Mouse (Mus musculus) midbrain, embryonic 13.5 days (tissue): ENCODE measurements around the gene Plk1. TPM values are rescaled to one million over a fixed set of nuclear protein-coding genes. Genes with fewer than 3 reads are reported as not detected.
A peak's percentile ranks its signal among the peaks of the same experiment; 100 is the strongest.

Experiments
- ATAC-seq: fragments of 200-750 bp; cut with Nextera tagmentation; 2 replicates; pipeline ENCODE4 v1.8.0; 2017; ENCODE audit warnings: mild to moderate bottlenecking, moderate TSS enrichment, moderate library complexity
- H3K27ac ChIP-seq: fragments of 300-500 bp; sonication (generic); 2 replicates; pipeline ENCODE4 v1.5.1; 2015; ENCODE audit warnings: inconsistent platforms, mild to moderate bottlenecking, moderate library complexity
- H3K27me3 ChIP-seq: fragments of 300-500 bp; sonication (generic); 2 replicates; pipeline ENCODE4 v1.6.1; 2015; ENCODE audit warnings: mild to moderate bottlenecking, inconsistent platforms
- H3K36me3 ChIP-seq: fragments of 300-500 bp; sonication (generic); 2 replicates; pipeline ENCODE4 v1.6.1; 2015; ENCODE audit warnings: mild to moderate bottlenecking, inconsistent platforms
- H3K4me1 ChIP-seq: fragments of 300-500 bp; sonication (generic); replicated peaks from 2 replicates; pipeline ENCODE4 v1.6.1; 2015; ENCODE audit warnings: inconsistent platforms
- H3K4me2 ChIP-seq: fragments of 300-500 bp; sonication (generic); replicated peaks from 2 replicates; pipeline ENCODE4 v1.6.1; 2015; ENCODE audit warnings: moderate library complexity, mild to moderate bottlenecking, inconsistent platforms
- H3K4me3 ChIP-seq: fragments of 300-500 bp; sonication (generic); replicated peaks from 2 replicates; pipeline ENCODE4 v1.5.1; 2015; ENCODE audit warnings: mild to moderate bottlenecking, inconsistent platforms
- H3K9ac ChIP-seq: fragments of 300-500 bp; sonication (generic); replicated peaks from 2 replicates; pipeline ENCODE4 v1.6.1; 2015; ENCODE audit warnings: mild to moderate bottlenecking, inconsistent platforms
- H3K9me3 ChIP-seq: fragments of 300-500 bp; sonication (generic); 2 replicates; pipeline ENCODE4 v1.6.1; 2016; ENCODE audit warnings: mild to moderate bottlenecking, inconsistent platforms
- WGBS: fragments of 180-500 bp; shearing (Covaris S2); methylation state at CpG from one replicate; pipeline ENCODE4 v1.1.7; 2015; 5-methylcytosine and 5-hydroxymethylcytosine counted together
- polyA plus RNA-seq: library from polyadenylated mRNA; unstranded; fragments of >200 nt; fragmentation: Nextera tagmentation; extraction: Ambion mirVana; gene quantifications from 2 replicates; pipeline ENCODE4 v1.2.1, GENCODE M21; 2015

The Plk1 gene
- polyA plus RNA-seq, 1 experiment from 2014 or later, result 54.5 TPM

- H3K4me3 ChIP-seq, result peak overlapping the region; percentile 59
- 4% methylated on average over 13 of the region's 13 CpGs for WGBS
- ATAC-seq, result 0 out of 2 replicates have a peak, but pooled peaks have one; percentile 4
- peak overlapping the region; percentile 96 for H3K4me2 ChIP-seq
- peaks cover 20% of the 10 kb centered on the region for H3K36me3 ChIP-seq
- no peaks in the 10 kb centered on the region for H3K27me3 ChIP-seq
- H3K4me1 ChIP-seq, result peaks cover 43% of the 10 kb centered on the region
- peak overlapping the region; percentile 79 for H3K9ac ChIP-seq
- H3K9me3 ChIP-seq, result no peaks in the 10 kb centered on the region
- H3K27ac ChIP-seq, result peak overlapping the region; percentile 68
Measured at GRCm38 (mm10) chr7:122158488-122158887, 751 bp upstream of the Plk1 start.

GRCm38 (mm10) chr7:122160037-122160436, 798 bp downstream of the Plk1 start:
- ATAC-seq, result no peak

DNA sequence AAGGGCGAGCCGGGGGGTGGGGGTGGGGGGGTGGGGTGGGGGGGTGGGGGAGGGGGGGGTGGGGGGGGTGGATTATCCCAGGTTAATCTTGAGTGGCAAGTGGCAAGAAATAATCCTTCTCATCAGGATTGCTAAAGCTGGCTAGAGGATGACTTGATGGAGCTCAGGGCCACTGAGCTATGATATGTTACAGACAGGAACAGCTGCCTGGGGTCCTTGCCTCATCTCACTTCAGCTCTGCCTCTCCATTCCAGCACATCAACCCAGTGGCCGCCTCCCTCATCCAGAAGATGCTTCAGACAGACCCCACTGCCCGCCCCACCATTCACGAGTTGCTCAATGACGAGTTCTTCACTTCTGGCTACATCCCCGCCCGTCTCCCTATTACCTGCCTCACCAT, 4.5 kb downstream of the Plk1 start:
- Histone ChIP-seq H3K9ac (no peak overlapping the region), H3K27ac (no peak overlapping the region), H3K4me3 (no peak overlapping the region), H3K36me3 (peaks cover 57% of the 10 kb centered on the region), H3K4me1 (peaks cover 27% of the 10 kb centered on the region), H3K9me3 (no peaks in the 10 kb centered on the region), H3K4me2 (no peak overlapping the region), H3K27me3 (no peaks in the 10 kb centered on the region)
- 93% methylated on average over 6 of the region's 8 CpGs for WGBS
- ATAC-seq, result no peak

More at GRCm38 (mm10) chr7:122160037-122160436, 798 bp downstream of the Plk1 start:
- peaks cover 43% of the 10 kb centered on the region for H3K4me1 ChIP-seq
- under 1% methylated on average over 12 of the region's 12 CpGs for WGBS
- peak overlapping the region; percentile 59 for H3K4me3 ChIP-seq
- peaks cover 24% of the 10 kb centered on the region for H3K36me3 ChIP-seq
- H3K9me3 ChIP-seq, result no peaks in the 10 kb centered on the region
- H3K27me3 ChIP-seq, result no peaks in the 10 kb centered on the region
- no peak overlapping the region for H3K27ac ChIP-seq
- peak overlapping the region; percentile 96 for H3K4me2 ChIP-seq
- H3K9ac ChIP-seq, result peak overlapping the region; percentile 66

DNA sequence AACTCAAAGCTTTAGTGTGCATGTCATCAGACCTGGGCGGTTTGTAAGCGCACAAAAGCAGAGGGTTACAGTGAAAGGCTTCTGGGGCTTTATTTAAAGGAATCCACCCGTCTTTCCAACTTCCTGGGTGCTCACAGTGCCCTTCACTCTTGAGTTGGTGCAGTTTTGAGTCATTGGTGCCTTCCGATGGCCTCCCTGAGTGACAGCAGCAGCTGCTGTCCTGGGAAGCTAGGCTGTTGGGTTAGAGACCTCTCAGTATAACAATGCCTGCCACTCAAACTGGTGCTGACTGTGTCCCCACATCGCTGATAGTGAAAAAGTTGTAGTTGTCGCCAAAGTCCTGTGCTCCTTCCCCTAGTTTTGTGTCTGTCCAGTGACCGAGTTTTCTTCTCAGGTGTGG, 8.0 kb downstream of the Plk1 start:
- H3K36me3 ChIP-seq, result peaks cover 75% of the 10 kb centered on the region

DNA sequence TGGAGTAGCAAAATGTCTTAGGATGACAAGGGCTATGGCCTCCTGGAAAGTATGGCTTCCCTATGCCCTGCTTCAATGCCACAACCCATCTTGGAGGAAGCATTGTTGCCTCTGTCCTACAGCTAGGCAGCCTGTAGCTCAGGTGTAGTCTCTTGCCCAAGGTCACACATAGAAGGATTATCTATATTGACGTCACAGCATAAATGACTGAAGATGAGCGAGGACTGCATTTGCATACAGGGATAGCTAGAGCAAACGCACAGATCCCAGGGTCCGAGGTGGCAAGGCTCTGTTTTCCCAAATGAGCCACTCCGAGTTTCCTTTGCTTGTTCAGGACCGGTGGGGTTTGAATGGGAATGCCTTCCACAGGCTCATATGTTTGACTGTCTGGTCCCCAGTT, 11.5 kb downstream of the Plk1 start:
- H3K4me2 ChIP-seq, result no peak overlapping the region
- no peaks in the 10 kb centered on the region for H3K9me3 ChIP-seq
- H3K27ac ChIP-seq, result no peak overlapping the region
- ATAC-seq, result no peak
- no peaks in the 10 kb centered on the region for H3K27me3 ChIP-seq
- H3K4me3 ChIP-seq, result no peak overlapping the region
- no peak overlapping the region for H3K9ac ChIP-seq
- H3K36me3 ChIP-seq, result peaks cover 50% of the 10 kb centered on the region
- 83% methylated on average over 6 of the region's 6 CpGs for WGBS
- H3K4me1 ChIP-seq, result no peaks in the 10 kb centered on the region

More for the DNA sequence above, 8.0 kb downstream of the Plk1 start:
- WGBS, result 91% methylated on average over 7 of the region's 7 CpGs
- Histone ChIP-seq H3K27ac (no peak overlapping the region), H3K4me3 (no peak overlapping the region), H3K9ac (no peak overlapping the region), H3K4me2 (no peak overlapping the region), H3K27me3 (no peaks in the 10 kb centered on the region), H3K4me1 (no peaks in the 10 kb centered on the region), H3K9me3 (no peaks in the 10 kb centered on the region)
- no peak for ATAC-seq

GRCm38 (mm10) chr7:122171613-122172012, 12.4 kb downstream of the Plk1 start:
- H3K27me3 ChIP-seq, result no peaks in the 10 kb centered on the region
- 78% methylated on average over 10 of the region's 10 CpGs for WGBS
- no peak overlapping the region for H3K4me3 ChIP-seq
- no peak overlapping the region for H3K27ac ChIP-seq
- no peak for ATAC-seq
- peaks cover 41% of the 10 kb centered on the region for H3K36me3 ChIP-seq
- H3K4me1 ChIP-seq, result no peaks in the 10 kb centered on the region
- H3K9me3 ChIP-seq, result no peaks in the 10 kb centered on the region
- no peak overlapping the region for H3K4me2 ChIP-seq
- H3K9ac ChIP-seq, result no peak overlapping the region

DNA sequence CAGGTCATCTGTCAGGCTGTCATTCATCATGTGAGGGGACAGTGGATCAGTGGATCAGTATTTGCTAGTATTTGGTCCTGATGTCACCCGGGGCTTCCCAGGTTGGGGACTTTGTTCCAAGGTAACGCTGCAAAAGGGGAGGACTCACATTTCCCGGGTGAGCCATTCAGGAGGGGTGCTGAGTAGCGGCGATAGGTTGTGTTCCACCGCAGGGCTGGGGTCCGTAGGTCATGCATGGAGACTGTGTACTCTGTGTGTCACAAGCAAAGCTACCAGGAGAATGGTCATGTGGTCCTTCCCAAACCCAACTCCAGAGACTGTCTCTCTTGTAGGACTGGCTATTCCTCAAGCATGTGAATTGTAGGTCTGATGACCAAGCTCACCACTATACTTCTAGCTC, 21.5 kb downstream of the Plk1 start:
- Histone ChIP-seq H3K9me3 (no peaks in the 10 kb centered on the region), H3K9ac (no peak overlapping the region), H3K4me1 (no peaks in the 10 kb centered on the region), H3K4me2 (no peak overlapping the region), H3K27ac (no peak overlapping the region), H3K36me3 (no peaks in the 10 kb centered on the region), H3K27me3 (no peaks in the 10 kb centered on the region), H3K4me3 (no peak overlapping the region)
- ATAC-seq, result no peak
- WGBS, result 91% methylated on average over 7 of the region's 7 CpGs

GRCm38 (mm10) chr7:122184569-122184968, 25.3 kb downstream of the Plk1 start:
- Histone ChIP-seq H3K27ac (no peak overlapping the region), H3K4me3 (no peak overlapping the region)

GRCm38 (mm10) chr7:122186043-122186442, 26.8 kb downstream of the Plk1 start, which contains the start of gene Ern2:
TSS of gene Ern2 (minus strand) at chr7:122186207.
- Histone ChIP-seq H3K9me3 (no peaks in the 10 kb centered on the region), H3K4me3 (no peak within 1 kb of the TSS), H3K27ac (no peak within 1 kb of the TSS), H3K27me3 (no peaks in the 10 kb centered on the region), H3K4me1 (no peaks in the 10 kb centered on the region), H3K9ac (peak within 1 kb of the TSS; percentile 41; the same call in 1 of the 2 replicates), H3K4me2 (peak within 1 kb of the TSS; percentile 38), H3K36me3 (no peaks in the 10 kb centered on the region)
- WGBS, result 20% methylated on average over 15 of the region's 17 CpGs
- ATAC-seq, result no peak

More at GRCm38 (mm10) chr7:122184569-122184968, 25.3 kb downstream of the Plk1 start:
- 67% methylated on average over 5 of the region's 5 CpGs for WGBS
- Histone ChIP-seq H3K27me3 (no peaks in the 10 kb centered on the region), H3K9me3 (no peaks in the 10 kb centered on the region), H3K4me1 (no peaks in the 10 kb centered on the region), H3K9ac (no peak overlapping the region), H3K4me2 (no peak overlapping the region), H3K36me3 (no peaks in the 10 kb centered on the region)
- ATAC-seq, result no peak

DNA sequence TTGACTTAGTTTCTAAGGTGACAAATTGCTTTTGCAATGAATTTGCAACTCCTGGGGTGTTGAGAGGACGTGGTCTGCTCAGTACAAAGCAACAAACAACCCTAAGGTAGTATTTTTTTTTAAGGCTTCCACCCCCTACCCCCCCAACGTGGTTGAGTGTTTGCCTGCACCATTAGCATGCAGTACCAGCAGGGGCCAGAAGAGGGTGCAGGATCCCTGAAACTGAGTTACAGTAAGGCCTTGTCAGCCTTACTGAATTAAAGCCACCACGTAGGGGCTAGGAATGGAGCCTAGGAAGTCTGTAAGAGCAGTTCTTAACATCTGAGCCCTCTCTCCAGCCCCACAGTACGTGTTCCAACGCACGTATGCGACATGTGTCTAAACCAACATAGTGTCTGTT, 30.2 kb downstream of the Plk1 start:
- Histone ChIP-seq H3K27ac (no peak overlapping the region), H3K27me3 (no peaks in the 10 kb centered on the region), H3K4me2 (no peak overlapping the region), H3K9ac (no peak overlapping the region), H3K9me3 (no peaks in the 10 kb centered on the region), H3K4me3 (no peak overlapping the region), H3K4me1 (no peaks in the 10 kb centered on the region), H3K36me3 (no peaks in the 10 kb centered on the region)
- no peak for ATAC-seq
- WGBS, result 28% methylated on average over 7 of the region's 7 CpGs

DNA sequence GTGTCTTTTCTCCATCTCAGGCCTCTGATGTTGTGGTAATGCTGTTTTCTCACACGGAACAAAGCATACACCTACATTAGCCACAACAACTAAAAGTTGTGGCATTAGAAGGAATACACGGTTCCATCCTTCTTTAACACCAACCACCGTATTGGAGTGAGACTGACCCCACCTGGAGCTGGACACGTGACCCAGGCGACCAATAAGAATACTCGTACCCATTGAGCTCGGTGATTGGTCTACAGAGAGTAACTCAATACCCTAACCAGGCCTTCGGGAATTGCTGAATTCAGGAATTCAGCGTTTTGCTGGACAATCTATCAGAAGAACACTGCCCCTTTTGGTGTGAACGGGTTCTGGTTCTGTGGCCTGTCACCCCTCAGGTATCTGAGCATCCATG, 31.9 kb downstream of the Plk1 start:
- no peak for ATAC-seq
- H3K4me2 ChIP-seq, result no peak overlapping the region
- no peaks in the 10 kb centered on the region for H3K27me3 ChIP-seq
- H3K27ac ChIP-seq, result no peak overlapping the region
- H3K4me1 ChIP-seq, result no peaks in the 10 kb centered on the region
- WGBS, result 61% methylated on average over 10 of the region's 10 CpGs
- no peaks in the 10 kb centered on the region for H3K36me3 ChIP-seq
- no peak overlapping the region for H3K9ac ChIP-seq
- H3K4me3 ChIP-seq, result no peak overlapping the region
- H3K9me3 ChIP-seq, result no peaks in the 10 kb centered on the region

DNA sequence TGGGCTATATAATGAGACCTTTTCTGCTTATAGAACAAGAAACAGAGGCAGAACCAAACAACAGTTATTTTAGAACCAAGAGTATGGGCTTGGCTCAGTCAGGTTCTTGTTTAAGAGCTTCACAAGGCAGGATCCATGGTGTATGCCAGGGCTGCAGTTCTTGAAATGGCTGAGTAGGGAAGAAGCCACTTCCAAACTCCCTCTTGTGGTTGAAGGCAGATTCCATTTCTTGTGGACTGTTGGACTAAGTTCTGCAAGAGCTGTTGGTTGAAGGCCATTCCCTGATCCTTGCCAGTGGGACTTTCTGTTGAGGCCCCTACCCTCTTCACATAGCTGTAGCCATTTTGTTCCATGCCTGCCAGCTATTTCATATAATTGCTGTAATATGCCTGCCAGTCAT, 34.7 kb downstream of the Plk1 start:
- no peak overlapping the region for H3K4me3 ChIP-seq
- no peaks in the 10 kb centered on the region for H3K4me1 ChIP-seq
- H3K4me2 ChIP-seq, result no peak overlapping the region
- no peak for ATAC-seq
- H3K36me3 ChIP-seq, result no peaks in the 10 kb centered on the region
- no peaks in the 10 kb centered on the region for H3K9me3 ChIP-seq
- H3K9ac ChIP-seq, result no peak overlapping the region
- no peaks in the 10 kb centered on the region for H3K27me3 ChIP-seq
- no peak overlapping the region for H3K27ac ChIP-seq

- Histone ChIP-seq H3K36me3 (no peaks in the 10 kb centered on the region), H3K27me3 (no peaks in the 10 kb centered on the region), H3K4me3 (no peak overlapping the region), H3K9ac (no peak overlapping the region), H3K27ac (no peak overlapping the region), H3K9me3 (no peaks in the 10 kb centered on the region), H3K4me1 (no peaks in the 10 kb centered on the region), H3K4me2 (no peak overlapping the region)
- 89% methylated on average over 9 of the region's 9 CpGs for WGBS
- ATAC-seq, result no peak
Measured at GRCm38 (mm10) chr7:122196771-122197170, 37.5 kb downstream of the Plk1 start.
